Mouse (Mus musculus) lung, adult 2 months (tissue): ENCODE measurements around the gene Pvalb. TPM values are rescaled to one million over a fixed set of nuclear protein-coding genes. Genes with fewer than 3 reads are reported as not detected.

ENCODE experiments used
- DNase-seq: peaks from one replicate; pipeline ENCODE4 v3.0.0; 2022
- H3K4me1 ChIP-seq: fragments of 200-500 bp; 2 replicates; pipeline ENCODE4 v1.6.1; 2011; ENCODE audit warnings: low read length; ENCODE audit not compliant: control insufficient read depth, insufficient read depth
- H3K4me3 ChIP-seq: fragments of 200-500 bp; replicated peaks from 2 replicates; pipeline ENCODE3; 2011; ENCODE audit warnings: low read depth, mild to moderate bottlenecking, control low read depth, low read length; ENCODE audit errors: extremely low read depth
- CTCF ChIP-seq: fragments of 200-500 bp; IDR thresholded peaks from 2 replicates; pipeline ENCODE4 v1.5.1; 2011; ENCODE audit warnings: mild to moderate bottlenecking, low read length, control low read depth; ENCODE audit not compliant: insufficient read depth
- POLR2A ChIP-seq: fragments of 200-500 bp; IDR thresholded peaks from 2 replicates; pipeline ENCODE4 v1.6.1; 2011; ENCODE audit warnings: low read depth, mild to moderate bottlenecking, control low read depth, low read length, borderline replicate concordance; ENCODE audit errors: extremely low read depth
- WGBS: fragments of 180-500 bp; shearing (Covaris S2); methylation state at CpG from one replicate; pipeline ENCODE4 v1.1.7; 2018; 5-methylcytosine and 5-hydroxymethylcytosine counted together
- polyA plus RNA-seq: library from polyadenylated mRNA; depleted of rRNA; stranded (reverse); fragments of >200 nt; gene quantifications from 2 replicates; pipeline ENCODE4 v1.2.3, GENCODE M21; 2012; rRNA removed

Pvalb gene
- polyA plus RNA-seq, 1 experiment = 6.2 TPM

- Histone ChIP-seq H3K4me1 (no peaks in the 10 kb centered on the region), H3K4me3 (no peak overlapping the region)
- WGBS = 93% methylated on average over 11 of the region's 11 CpGs
- no peak for DNase-seq
- TF ChIP-seq POLR2A (no peak), CTCF (no peak)
Observed at GRCm38 (mm10) chr15:78164466-78164865, 41.7 kb downstream of the Pvalb start.

GRCm38 (mm10) chr15:78161946-78162345 lies 44.3 kb downstream of the Pvalb start:
- Histone ChIP-seq H3K4me1 (no peaks in the 10 kb centered on the region), H3K4me3 (no peak overlapping the region)
- WGBS = 76% methylated on average over 9 of the region's 9 CpGs
- TF ChIP-seq CTCF = no peak
- no peak for TF ChIP-seq POLR2A
- DNase-seq = no peak

- WGBS = 55% methylated on average over 5 of the region's 5 CpGs
- no peak for TF ChIP-seq CTCF
- no peak for DNase-seq
- no peaks in the 10 kb centered on the region for H3K4me1 ChIP-seq
- no peak overlapping the region for H3K4me3 ChIP-seq
Observed at GRCm38 (mm10) chr15:78158335-78158734, 47.9 kb downstream of the Pvalb start.

- no peak overlapping the region for H3K4me3 ChIP-seq
- no peak for TF ChIP-seq POLR2A
- no peak for TF ChIP-seq CTCF
- 52% methylated on average over 4 of the region's 4 CpGs for whole genome bisulfite sequencing
- H3K4me1 ChIP-seq = no peaks in the 10 kb centered on the region
- DNase-seq = no peak
Observed at GRCm38 (mm10) chr15:78157824-78158223, 48.4 kb downstream of the Pvalb start.

GRCm38 (mm10) chr15:78157330-78157729 lies 48.9 kb downstream of the Pvalb start:
- no peak for DNase-seq
- TF ChIP-seq CTCF = no peak
- no peak for TF ChIP-seq POLR2A
- no peak overlapping the region for H3K4me3 ChIP-seq
- no peaks in the 10 kb centered on the region for H3K4me1 ChIP-seq
- WGBS = 83% methylated on average over 8 of the region's 8 CpGs

- TF ChIP-seq POLR2A (no peak), CTCF (no peak)
- Histone ChIP-seq H3K4me1 (no peaks in the 10 kb centered on the region), H3K4me3 (no peak overlapping the region)
- WGBS = 72% methylated on average over 6 of the region's 6 CpGs
- no peak for DNase-seq
Observed at GRCm38 (mm10) chr15:78155421-78155820, 50.8 kb downstream of the Pvalb start.

- no peak for DNase-seq
- WGBS = 57% methylated on average over 11 of the region's 11 CpGs
- no peaks in the 10 kb centered on the region for H3K4me1 ChIP-seq
- no peak overlapping the region for H3K4me3 ChIP-seq
- TF ChIP-seq CTCF (no peak), POLR2A (no peak)
Observed at GRCm38 (mm10) chr15:78153045-78153775, 53.0 kb downstream of the Pvalb start.

- no peak for TF ChIP-seq CTCF
- TF ChIP-seq POLR2A = no peak
- H3K4me3 ChIP-seq = no peak overlapping the region
- H3K4me1 ChIP-seq = no peaks in the 10 kb centered on the region
- WGBS = 57% methylated on average over 7 of the region's 7 CpGs
- no peak for DNase-seq
Observed at GRCm38 (mm10) chr15:78148565-78148964, 57.6 kb downstream of the Pvalb start.

Other genes starting within 250 kb of the Pvalb start
- 1.8 and 2.4 TPM in 2 replicates for gene Foxred2, start 249.7 kb downstream of the Pvalb start, polyA plus RNA-seq
- gene Eif3d, start 235.6 kb downstream of the Pvalb start, polyA plus RNA-seq = 62.7 and 91.2 TPM in 2 replicates
- not detected in 2 replicates for gene Cacng2, start 86.4 kb downstream of the Pvalb start, polyA plus RNA-seq
- 42.1 and 52.9 TPM in 2 replicates for gene Ift27, start 32.3 kb downstream of the Pvalb start, polyA plus RNA-seq
- gene Ncf4, start 38.4 kb upstream of the Pvalb start, polyA plus RNA-seq = 18.9 and 23.0 TPM in 2 replicates
- gene Csf2rb2, start 99.3 kb upstream of the Pvalb start, polyA plus RNA-seq = 8.4 and 9.5 TPM in 2 replicates
- 27.2 and 27.4 TPM in 2 replicates for gene Csf2rb, start 119.4 kb upstream of the Pvalb start, polyA plus RNA-seq
- gene Tex33, start 189.5 kb upstream of the Pvalb start, polyA plus RNA-seq = not detected in 2 replicates
- 122 and 136 TPM in 2 replicates for gene Tst, start 199.5 kb upstream of the Pvalb start, polyA plus RNA-seq
- 136 and 145 TPM in 2 replicates for gene Mpst, start 200.0 kb upstream of the Pvalb start, polyA plus RNA-seq
- gene Kctd17, start 222.2 kb upstream of the Pvalb start, polyA plus RNA-seq = 114 and 128 TPM in 2 replicates